Mouse (Mus musculus) kidney, adult 2 months (tissue): ENCODE data around the gene Mast4.

Experiments
- CTCF ChIP-seq: fragments of 200-500 bp; conservative IDR thresholded peaks from 2 replicates; pipeline ENCODE4 v1.5.1; 2011; ENCODE audit warnings: low read depth, mild to moderate bottlenecking, control low read depth, low read length, moderate library complexity, mixed read lengths; ENCODE audit not compliant: insufficient read depth, insufficient read length
- POLR2A ChIP-seq: fragments of 200-500 bp; IDR thresholded peaks from one replicate; pipeline ENCODE4 v1.6.1; 2011; ENCODE audit warnings: low read depth, low read length, control low read depth

DNA sequence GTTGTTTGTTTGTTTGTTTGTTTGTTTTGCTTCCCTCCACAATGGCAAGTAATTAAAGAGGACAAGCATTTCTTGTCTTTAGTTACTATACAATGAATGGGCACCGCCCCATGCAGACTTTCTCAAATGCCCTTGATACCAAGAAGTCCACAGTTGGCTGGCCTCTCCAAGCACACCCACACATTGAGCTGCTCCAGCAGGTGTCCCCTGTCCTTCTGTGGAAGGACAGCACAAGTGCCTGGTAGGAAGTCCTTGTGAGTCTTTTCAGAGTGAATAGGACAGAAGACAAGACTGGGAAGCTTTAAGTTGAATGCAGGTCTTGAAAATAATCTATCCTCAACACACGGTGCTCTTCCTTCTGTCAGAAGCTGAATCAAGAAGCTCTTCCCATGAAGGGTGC lies 202.5 kb downstream of the Mast4 start:
- TF ChIP-seq POLR2A (no peak), CTCF (no peak)
